Mouse (Mus musculus): Measurements from ENCODE around the gene Epha1.

DNA sequence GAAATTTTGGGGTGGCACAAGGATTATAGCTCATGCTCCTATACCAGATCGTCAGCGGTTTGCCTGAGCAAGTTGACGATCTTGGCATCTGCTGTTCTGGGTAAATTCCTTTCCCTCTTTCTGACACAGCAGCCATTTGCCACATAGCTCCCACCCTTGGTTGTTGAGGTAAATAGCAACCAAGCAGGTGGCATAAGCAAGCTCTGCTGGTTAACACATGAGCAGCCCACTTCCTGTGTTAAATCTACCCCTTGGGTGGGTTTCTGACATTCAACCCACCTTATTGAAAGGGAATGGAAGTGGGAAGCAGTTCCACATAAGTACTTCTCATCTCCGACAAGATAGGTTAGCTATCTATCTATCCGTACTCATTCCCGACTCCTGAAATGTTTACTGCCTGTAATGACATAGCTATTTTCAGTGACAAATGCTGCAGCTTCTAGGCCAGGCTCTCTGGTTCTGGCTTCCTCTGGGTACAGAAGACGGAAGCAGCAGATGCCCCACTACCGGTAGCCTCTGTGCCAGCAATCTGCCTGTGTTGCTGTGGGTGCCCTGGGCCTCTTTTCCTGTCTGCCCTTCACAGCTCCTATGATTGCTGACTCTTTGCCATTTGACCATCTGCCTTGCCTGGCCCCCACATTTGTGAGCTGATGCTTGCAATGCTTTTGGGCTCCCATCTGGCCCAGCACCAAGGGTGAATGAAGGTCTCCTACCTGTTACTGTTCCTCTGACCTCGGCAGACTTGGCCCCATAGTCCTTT, 29.5 kb downstream of the Epha1 start:
- TF ChIP-seq CTCF (conservative IDR thresholded peaks at IDR 0.05; ENCODE audit: low read length) (no peak), NANOG (IDR thresholded peaks at IDR 0.05; ENCODE audit: borderline replicate concordance, low read length) (no peak), POU5F1 (IDR thresholded peaks at IDR 0.05; ENCODE audit: borderline replicate concordance, low read length) (no peak)

All from E14TG2a.4 (cell line).